Mouse (Mus musculus) cerebellum, postnatal 25 days (tissue): ENCODE results near the gene Irf2bp2.
"Not testable (repeated sequence)": the region's sequence is repeated elsewhere in the genome, so short reads cannot be mapped to it uniquely, and the experiment has no call there.

ENCODE experiments used
- DNase-seq, 2 experiments: peaks; one replicate each; pipeline ENCODE4 v3.0.0; 2021; ENCODE audit warnings: mixed read lengths in 2 of 2

Gene Irf2bp2

DNA sequence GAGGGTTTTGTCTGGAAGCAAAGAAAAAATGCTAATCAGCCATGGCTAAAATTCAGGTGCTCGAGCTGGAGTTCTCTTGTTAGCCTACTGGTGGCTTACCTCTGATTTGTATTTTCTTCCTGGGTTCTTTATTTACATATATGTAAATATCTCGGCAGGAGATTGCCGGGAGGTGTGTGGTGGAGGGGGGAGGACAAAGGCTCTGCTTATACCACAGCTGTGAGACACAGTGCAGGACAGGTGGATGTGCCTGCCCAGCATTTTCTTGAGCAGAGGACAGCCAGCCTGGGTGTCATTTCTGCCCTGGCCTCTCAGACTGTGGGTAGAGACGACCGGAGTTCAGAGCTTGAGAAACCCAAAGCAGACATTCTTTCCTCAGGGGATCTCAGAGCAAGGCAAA is 7.5 kb upstream of the Irf2bp2 start:
- DNase-seq = no peak

DNA sequence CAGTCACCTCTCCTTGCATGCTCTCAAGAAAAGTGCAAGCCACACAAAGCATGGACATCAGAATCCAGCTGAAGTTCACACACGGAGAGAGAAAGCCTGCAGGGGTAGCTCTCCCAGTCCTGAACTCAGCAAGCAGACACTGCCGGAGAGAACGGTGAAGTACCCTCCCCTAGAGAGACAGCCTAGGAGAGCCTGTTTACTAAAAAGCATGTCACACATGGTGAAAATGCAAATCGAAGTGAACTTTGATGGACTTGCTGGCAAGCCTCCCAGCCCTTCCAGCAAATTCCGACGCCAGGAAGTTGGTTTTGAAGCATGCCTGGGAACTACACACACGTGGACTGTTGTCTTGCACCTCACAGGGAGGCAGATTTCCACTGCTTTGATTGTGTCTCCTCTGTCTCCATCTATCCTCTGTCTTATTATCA is 7.0 kb upstream of the Irf2bp2 start:
- DNase-seq = no peak

DNA sequence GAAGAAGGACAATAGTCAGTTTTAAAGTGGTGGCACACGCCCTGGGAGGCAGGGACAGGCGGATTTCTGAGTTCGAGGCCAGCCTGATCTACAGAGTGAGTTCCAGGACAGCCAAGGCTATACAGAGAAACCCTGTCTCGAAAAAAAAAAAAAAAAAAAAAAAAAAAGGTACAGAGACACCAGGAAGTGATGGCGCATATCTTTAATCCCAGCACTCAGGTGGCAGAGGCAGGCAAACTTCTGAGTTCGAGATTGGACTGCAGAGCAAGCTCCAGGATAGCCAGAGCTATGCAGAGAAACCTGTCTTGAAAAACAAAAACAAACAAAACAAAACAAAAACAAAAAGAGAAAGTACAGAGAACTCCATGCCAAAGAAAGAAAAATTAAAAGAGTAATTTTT is 6.6 kb upstream of the Irf2bp2 start:
- not testable (repeated sequence) for DNase-seq

DNA sequence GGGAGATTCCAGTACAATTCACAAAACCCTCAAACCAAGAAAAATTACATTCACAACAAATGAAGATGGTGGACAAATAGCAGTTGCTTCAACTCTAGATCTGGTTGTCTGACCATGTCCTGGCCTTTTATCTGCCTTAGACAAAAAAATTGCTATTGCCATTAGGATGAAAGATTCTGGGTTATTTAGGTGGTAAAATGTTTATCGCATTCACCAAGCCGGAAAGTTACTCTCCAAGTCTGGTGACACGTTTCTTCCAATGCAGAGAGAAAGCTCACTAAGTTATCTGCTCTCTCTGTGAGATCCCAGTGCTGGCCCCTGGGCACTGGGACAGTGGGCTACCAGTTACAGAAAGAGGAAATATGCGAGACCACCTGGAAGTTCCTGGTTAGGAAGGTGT is 5.5 kb upstream of the Irf2bp2 start:
- DNase-seq = no peak

DNA sequence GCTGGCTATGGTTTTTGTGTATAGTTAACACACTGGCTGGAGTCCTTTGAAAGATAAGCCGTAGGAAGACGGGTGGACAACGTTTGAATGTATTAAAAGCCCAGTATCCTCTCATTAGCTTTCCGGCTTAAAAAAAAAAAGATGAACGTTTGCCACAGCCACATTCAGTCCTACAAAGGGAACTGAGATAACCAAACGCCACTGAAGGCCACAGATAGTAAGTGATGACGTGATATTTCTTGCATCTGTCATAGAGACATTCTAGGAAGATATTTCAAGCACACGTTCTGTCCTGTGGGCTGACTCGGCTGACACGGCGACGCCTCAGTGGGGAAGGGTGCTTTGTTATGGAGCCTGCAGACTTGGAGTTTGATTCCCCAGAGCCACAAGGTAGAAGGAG is 4.4 kb upstream of the Irf2bp2 start:
- no peak for DNase-seq

DNA sequence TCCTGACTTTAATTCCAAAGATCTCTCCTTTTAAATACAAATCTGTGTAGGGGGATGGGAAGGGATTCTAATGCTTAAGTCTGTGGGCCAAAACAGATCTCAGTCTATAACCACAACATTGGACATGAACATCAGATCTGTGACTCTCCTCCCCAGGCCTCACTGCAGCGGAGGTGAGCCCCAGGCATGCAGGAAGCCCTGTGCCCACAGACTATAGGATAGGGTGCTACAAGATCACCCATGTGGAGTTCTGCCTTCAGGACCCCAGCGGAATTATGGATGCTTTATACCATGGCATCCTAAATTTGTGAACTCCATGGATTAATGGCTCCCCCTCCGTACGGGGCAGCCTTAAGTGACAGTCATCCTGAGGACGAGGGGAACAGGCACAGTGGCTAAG is 2.9 kb upstream of the Irf2bp2 start:
- no peak for DNase-seq

DNA sequence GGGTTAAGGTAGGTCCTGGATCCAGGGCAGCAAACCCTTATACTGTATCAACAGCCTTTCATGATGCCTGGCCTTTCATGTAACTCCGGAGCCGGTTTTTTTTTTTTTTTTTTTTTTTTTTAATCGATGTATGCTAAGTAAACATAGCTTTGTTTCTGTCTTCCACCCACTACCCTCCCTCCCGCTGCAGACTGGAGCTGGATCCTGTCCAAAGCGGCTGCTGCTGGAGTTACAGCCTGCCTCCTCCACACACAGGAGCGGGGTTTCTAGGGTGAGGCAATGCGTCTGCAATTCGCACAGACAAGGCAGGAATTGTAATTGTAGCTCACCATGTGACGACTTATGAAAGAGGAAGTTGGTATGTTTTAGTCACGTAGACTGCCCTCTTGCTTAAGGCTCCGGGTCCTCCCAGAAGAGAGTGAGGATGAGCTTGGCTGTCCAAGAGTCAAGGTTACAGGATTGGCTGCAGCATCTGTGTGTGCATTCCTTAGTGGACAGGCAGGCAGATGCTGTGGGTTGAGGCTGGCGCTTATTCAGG is 2.4 kb upstream of the Irf2bp2 start:
- peak; percentile 70 to 80 for DNase-seq

DNA sequence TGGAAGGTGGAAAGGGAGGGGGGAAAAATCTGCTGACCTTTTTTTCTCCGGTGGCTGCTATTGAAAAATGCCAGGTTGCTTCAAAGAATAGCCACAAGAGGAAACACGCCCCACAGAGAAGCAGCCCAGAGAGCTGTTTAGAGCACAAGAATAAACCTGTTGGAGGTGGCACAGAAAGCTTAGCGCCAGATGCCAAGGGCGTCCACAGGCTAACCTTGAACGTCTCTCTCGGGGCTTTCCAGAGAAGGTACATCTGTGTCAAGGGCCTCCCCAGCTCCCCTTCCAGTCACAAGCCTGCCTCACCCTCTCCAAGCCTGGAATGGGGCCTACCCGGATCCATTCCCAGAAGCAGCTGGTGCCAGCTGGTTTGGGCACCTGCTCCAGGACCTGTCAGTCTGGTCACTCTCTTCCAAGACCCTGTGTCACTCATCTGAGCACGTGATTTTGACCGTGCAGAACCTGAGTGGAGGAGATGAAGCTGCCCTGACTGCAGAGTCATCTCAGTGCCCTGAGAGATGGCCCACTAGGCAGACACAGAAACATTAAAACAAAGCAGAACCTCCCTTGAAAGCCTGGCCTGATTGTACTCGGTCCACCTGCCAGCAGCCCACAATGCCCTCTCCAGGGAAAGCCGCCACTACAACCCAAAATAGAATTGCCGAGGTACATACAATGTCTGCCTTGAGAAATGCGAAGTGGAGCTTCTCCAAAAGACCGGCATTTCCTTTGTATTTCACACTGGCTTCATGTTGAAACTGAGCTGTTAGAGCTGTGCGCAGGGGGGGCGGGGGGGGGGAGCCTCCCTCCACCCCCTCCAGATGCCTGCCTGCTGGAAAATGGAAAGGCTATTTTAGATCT is 1.6 kb upstream of the Irf2bp2 start:
- peak; percentile 75 to 76 for DNase-seq

DNA sequence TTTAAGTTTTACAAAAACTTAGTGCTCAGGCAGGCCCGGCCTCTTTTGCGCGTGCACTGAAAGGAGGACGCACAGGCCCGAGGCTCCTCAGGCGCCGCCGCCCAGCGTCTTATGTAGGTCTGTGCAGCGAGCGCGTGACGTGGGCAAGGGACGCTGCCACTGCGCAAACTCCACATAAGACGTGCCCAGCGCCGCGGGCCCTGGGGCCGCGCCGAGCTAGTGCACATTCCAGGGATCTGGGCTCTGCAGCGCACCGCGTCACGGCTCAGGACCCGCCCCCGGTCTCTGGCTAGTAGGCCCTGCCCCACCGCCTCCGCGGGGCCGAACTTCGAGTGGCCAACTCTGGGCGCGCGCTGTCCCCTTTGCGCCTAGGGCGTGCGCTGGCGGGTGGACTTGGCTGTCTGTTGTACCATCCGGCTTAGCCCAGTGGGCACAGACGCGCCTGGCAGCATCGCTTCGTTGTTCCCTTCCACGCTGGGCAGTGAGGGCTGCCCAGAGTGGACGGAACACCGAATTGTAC is 755 bp upstream of the Irf2bp2 start:
- DNase-seq = peak; percentile 99

DNA sequence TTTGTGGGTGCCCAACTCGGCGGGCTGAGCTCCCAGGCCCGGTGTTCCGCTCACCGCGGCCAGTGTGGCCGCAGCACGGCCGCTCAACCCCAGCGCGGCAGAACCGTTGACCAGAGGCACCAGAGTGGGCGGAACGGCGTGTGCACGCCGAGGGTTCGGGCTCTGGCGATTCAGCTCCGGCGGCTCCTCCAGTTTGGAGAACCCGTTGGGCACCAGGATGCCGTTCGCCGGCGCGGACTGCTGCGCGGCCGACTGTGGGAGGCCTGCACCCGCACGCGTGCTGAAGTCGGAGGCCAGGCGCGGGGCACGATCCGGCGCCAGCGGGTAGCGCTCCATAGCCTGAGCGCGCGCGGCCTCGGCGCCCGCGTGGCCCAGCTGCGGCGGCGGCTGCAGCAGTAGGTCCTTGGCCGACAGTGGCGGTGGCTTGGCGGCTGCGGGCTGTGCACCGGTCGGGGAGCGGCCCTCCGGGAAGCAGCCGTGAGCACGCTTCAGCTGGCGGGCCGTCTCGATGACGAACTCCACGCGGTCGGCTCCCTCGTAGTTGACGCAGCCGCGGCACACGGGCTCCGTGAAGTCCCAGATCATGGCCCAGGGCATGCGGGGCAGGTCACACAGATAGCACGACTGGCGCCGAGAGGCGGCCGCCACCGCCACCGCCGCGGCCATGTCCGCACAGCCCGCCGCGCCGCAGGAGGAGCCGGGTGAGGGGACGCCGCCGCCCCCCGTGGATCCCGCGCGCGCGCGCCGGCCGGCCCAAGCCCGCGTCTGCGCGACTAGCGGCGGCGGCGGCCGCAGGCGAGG is 815 bp downstream of the Irf2bp2 start:
- peak; percentile 79 to 84 for DNase-seq

DNA sequence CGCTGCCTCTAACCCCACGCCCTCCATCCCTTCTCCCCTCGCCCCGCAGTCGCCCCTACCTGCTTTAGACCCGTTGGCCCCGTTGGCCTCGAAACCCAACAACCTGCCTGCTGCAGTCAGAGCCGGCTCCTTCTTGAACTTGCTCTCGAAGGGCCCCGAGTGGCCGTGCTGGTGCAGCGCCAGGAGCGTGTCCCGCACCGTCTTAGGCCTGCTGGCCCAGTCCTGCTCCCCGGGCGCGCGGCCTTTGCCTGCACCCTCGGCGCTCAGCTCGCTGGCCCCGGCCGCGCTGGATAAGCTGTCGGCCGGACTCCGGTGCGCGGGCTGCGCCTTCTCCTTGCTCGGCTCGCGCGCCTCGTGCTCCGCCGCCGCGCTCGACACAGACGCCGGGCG is 1.4 kb downstream of the Irf2bp2 start:
- DNase-seq = peak; percentile 74 to 77

DNA sequence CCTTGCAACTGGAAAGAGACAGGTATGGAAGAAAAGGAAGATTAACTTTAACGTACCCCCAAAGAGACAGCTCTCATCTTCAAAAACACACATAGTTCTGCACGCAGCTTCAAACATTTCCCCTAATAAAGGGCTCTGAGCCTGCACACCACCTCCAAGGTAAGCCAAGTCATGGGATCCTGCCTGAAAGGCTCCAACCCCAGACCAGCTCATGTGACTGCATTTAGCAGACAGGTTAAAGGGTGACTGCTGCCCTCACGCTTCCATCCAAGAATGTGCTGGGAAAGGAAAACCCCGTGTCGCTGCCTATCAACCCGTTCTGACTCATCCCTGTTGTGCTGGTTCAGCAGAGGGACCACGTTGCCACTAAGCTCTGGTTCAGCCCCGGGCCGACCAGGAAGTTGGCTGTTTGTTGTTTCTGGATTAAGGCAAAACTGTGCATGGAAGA is 1.9 kb downstream of the Irf2bp2 start:
- DNase-seq = peak; percentile 69 to 71

DNA sequence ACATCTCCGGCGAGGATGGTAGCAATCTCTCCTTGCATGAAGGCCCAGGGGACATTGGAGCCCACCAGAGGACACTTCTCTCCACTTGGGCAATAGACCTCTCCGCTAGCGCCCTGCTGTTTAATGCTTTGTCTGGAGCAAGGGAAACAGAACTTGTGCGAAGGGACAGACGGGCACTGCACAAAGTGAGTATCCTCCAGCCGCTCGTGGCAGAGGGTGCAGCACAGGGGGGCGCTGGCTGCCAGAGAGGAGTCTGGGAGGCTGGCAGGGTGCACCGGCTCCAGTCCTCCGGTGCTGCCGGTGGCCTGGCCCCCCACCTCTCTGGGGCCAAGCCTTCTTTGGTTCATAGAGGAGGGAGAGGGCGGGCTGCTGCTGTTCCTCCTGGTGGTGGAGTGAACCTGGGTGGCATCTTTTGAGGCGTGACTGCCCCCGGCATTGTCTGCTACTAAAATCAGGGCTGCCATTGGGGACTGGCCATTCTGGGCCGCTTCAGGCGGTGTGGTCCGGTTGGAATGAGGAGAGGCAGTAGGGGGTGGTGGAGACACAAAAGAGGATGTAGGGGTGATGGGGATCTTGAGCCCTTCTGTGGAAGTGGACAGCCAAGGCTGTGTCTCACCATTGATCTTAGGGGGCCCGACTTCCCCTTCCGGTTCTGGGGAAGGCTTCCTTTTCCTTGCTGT is 2.5 kb downstream of the Irf2bp2 start:
- peak; percentile 74 to 79 for DNase-seq

DNA sequence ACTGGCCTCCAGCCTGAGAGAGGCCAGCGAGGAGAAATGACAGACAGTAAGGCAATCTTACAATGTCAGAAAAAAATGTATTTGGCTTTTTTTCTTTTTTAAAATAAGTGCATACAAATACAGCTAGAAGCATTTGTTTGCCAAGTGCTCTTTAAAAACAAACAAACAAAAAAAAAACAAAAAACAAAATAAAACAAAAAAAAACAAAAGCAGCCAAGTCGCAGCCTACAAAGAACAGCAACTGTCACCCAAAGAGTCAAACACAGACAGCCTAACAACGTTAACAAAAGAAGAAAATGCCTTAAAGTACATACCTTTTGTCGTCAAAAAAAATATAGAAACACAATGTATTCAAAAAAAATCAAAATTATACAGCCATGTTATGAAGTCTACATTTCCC is 3.2 kb downstream of the Irf2bp2 start:
- DNase-seq = no peak

DNA sequence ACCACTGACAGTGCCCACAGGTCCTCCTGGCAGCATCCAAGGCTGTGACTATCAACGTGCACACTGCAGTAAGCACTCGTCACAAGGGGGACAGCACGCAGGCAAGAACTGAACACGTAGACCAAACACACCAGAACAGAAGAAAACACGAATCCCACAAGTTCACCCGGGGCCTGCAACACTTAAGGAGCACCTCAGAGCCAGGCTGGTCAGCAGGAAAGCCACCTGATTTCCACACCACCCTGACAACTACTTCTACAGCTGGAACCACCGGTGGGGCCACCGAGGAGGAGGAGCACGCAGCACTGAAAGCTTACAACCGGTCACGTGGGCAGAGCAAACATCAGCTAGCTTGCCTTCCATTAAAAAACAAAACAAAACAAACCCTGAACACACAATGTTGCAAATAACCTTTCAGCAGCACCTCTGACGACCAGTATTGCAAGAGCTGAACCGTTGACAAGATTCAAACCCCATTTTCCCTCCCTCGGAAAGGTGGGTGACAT is 3.7 kb downstream of the Irf2bp2 start:
- peak; percentile 54 to 60 for DNase-seq

DNA sequence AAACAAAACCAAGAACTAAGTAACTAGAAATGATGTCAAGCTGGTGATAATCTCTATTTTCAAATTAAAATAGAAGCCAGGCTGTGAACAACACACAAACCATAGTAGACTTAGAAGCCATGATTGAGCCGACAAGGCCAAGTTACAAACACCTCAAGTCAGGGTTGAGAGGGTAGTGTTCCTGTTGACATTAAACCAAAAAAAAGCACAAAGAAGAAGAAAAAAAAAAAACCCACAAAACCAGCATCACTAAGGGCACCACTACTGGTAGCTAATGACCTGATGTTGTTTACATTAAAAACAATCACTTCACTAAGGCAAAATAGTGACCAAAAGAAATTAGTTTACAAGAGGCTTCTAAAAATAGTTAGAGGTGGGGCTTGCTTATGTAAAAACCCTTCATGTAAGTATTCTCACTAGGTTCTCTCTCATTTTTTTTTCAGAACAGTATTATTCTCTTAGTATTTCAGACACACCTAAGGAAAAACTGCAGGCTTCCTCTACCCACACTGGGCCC is 4.2 kb downstream of the Irf2bp2 start:
- no peak for DNase-seq

DNA sequence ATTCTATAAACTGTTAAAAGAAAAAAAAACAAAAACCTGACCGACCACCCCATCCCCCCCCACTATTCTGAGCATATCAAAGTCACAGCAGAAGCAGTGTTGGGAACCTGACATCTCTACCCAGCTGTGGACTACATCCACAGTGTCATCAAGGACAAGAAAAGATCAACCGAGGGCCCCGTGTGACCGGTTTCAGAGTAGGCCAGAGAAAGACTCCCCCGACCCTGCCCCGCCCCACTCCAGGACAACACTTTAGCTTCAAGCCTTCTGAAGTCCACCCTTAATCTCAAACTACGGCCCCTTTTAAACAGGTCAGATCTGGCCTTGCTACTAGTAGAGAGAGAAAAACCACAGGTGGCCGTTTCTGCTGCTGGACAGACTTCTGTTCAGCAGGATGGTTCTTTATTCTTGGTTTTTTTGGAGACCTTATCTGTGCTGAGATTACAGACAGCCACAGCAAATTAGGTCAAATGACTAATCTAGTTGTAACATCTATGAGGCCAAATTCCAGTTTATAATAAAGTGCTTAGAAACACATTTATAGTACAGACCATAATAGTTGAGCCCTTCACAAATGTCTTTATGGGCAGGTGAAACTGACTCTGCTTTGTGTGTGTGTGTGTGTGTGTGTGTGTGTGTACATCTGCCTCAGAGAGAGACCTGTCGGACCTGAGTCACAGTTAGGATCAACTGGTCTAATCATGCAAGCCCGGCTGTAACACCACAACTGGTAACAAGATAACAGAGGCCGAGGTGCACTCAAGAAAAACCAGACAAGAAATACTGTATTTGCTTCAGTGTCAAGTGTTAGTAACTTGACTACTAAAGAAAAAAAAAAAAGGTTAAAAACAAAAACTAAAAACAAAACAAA is 4.9 kb downstream of the Irf2bp2 start:
- DNase-seq = peak in 1 of 2 experiments; percentile 29

DNA sequence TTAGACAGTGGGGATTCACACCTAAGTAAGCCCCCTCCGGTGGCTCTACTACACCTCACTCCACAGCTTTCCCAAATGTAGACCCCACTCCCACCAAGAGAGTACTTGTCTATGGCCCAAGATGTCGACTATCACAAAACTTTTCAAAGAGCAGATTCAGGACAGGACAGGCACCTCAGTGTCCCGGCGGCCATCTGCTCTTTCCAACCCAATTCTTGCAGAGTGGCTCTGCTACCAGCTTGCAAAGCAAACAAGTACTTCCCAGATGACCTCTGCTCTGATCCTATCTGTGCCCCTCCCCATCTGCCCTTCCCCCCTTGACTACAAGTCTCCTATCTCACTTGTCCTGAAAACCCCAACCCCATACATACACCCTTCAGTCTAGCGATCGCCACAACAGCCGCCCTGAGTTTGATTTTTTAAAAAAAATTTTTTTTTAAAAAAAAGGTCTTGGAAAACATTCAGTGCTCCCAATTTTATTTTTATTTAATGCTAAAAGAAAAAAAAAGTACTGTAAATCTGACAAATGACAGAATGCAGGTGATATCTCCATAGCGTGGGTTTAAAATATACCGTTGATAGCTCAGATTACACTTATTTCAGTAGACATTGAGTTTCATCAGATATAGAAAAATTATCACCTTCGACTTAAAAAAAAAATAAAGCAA is 5.8 kb downstream of the Irf2bp2 start:
- peak; percentile 32 to 38 for DNase-seq

DNA sequence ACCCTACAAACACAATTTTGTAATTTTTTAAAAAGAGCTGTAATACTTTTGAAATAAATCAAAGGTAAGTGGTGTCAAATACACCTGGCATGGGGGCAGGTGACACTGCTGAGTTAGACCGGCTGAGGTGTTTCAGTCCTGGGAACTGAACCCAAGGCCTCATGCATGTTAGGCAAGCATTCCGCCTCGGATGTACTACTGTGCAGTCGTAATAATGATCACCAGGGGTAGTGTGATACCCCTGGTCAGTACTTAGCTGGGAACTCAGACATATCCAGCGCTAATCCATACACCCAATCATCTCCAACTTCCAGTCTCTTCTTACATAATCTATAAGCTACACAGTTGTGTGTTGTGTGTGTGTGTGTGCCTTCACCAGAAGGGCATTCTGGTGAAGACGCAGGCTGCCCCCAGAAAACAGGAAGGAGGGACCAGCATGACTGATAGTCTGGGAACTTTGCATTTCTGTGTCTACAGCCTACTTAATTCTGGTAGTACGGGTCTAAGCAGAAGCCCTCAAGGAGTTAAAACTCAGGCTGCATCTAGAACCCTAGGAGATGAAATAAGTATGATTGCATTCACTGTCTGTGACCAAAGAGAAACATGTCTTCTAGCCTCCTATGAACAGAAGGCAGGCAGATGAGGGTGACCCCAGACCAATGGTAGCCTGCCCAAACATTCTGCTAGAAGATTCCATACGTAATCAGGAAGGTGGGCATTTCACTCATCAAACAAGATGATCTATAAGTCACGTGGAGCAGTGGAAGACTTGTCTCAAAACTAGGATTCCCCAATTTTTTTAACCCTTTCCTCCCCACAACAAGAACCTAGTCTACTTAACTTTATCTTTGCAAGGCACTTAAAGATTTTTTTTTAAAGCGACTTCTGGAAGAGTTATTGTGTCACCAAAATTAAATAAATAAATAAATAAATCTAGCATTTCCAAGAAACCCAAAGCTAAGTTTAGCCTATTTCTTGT is 6.9 kb downstream of the Irf2bp2 start:
- no peak for DNase-seq
